Mouse (Mus musculus) gastrocnemius, adult 18-20 months (tissue): ENCODE data around the gene Gm5431. TPM values are rescaled to one million over a fixed set of nuclear protein-coding genes. Genes with fewer than 3 reads are reported as not detected.
"Not testable (repeated sequence)": the region's sequence is repeated elsewhere in the genome, so short reads cannot be mapped to it uniquely, and the experiment has no call there.

Experiments
- DNase-seq: peaks from one replicate; pipeline ENCODE4 v3.0.0; 2021; ENCODE audit warnings: low spot score
- long read RNA-seq, 2 experiments: library from polyadenylated mRNA; stranded (forward); transcript quantifications; one replicate each; pipeline ENCODE4 v2.0.0; 2021
- total RNA-seq, 2 experiments: library from RNA; stranded (reverse); gene quantifications; 2 replicates each; pipeline ENCODE4 v1.2.3; 2021

Gene Gm5431
- total RNA-seq: under 1 TPM; 0.43 to 0.52 TPM
- long read RNA-seq, experiment 1: 0 reads
- long read RNA-seq, experiment 2: 0 reads

GRCm38 (mm10) chr11:48902021-48902420 is at the start of gene Gm5431:
Gm5431 (minus strand) TSS chr11:48902214.
- DNase-seq: no peak

GRCm38 (mm10) chr11:48946090-48946489 is 44.1 kb upstream of the Gm5431 start, which contains the start of gene Psme2b:
Psme2b (minus strand) TSS chr11:48946190.
- DNase-seq: not testable (repeated sequence)

- DNase-seq: not testable (repeated sequence)
These were observed 37.3 kb upstream of the Gm5431 start for GRCm38 (mm10) chr11:48939286-48939685.

- not testable (repeated sequence) for DNase-seq
These were observed 33.3 kb upstream of the Gm5431 start for GRCm38 (mm10) chr11:48935291-48935690.

- DNase-seq: not testable (repeated sequence)
These were observed 31.9 kb upstream of the Gm5431 start for GRCm38 (mm10) chr11:48933923-48934322.

GRCm38 (mm10) chr11:48933422-48933821 is 31.4 kb upstream of the Gm5431 start:
- DNase-seq: not testable (repeated sequence)

- DNase-seq: not testable (repeated sequence)
These were observed 26.1 kb upstream of the Gm5431 start for GRCm38 (mm10) chr11:48928068-48928467.

- DNase-seq: not testable (repeated sequence)
These were observed 24.4 kb upstream of the Gm5431 start for GRCm38 (mm10) chr11:48926437-48926836.

- not testable (repeated sequence) for DNase-seq
These were observed 21.8 kb upstream of the Gm5431 start for GRCm38 (mm10) chr11:48923818-48924217.

- no peak for DNase-seq
These were observed 16.4 kb upstream of the Gm5431 start for GRCm38 (mm10) chr11:48918380-48918779.

- DNase-seq: no peak
These were observed 11.6 kb upstream of the Gm5431 start for GRCm38 (mm10) chr11:48913611-48914010.

- DNase-seq: no peak
These were observed 6.4 kb upstream of the Gm5431 start for GRCm38 (mm10) chr11:48908459-48908858.

GRCm38 (mm10) chr11:48901567-48901930 is 465 bp downstream of the Gm5431 start:
- DNase-seq: not testable (repeated sequence)

GRCm38 (mm10) chr11:48900654-48901566 is 1.1 kb downstream of the Gm5431 start:
- not testable (repeated sequence) for DNase-seq

GRCm38 (mm10) chr11:48898812-48899431 is 3.1 kb downstream of the Gm5431 start:
- DNase-seq: no peak

- no peak for DNase-seq
These were observed 25.3 kb downstream of the Gm5431 start for GRCm38 (mm10) chr11:48876680-48877079.

- not testable (repeated sequence) for DNase-seq
These were observed 26.6 kb downstream of the Gm5431 start for GRCm38 (mm10) chr11:48875343-48875837.

GRCm38 (mm10) chr11:48874465-48874864 is 27.5 kb downstream of the Gm5431 start:
- DNase-seq: peak; percentile 51

- no peak for DNase-seq
These were observed 28.3 kb downstream of the Gm5431 start for GRCm38 (mm10) chr11:48873591-48874290.

GRCm38 (mm10) chr11:48872695-48873300 is 29.2 kb downstream of the Gm5431 start:
- no peak for DNase-seq
